In genomic region chr9:11381648-11382075, GRCm38 (mm10) we compare ENCODE assay signal across 18 mouse cellular contexts.
"Had no signal": no experiment of that assay in that cellular context is flagged by ENCODE, and none has a peak within 500 bp of the region (broad histone marks: within the 10 kb centered on the region; RNA-seq: fewer than 3 reads in every experiment).

No protein-coding gene starts in this region.

- H3K27me3 ChIP-seq: midbrain, embryonic 12.5 days; neural tube, embryonic 13.5 days; neural tube, embryonic 15.5 days had no signal

- H3K4me2 ChIP-seq: lung, embryonic 14.5 days; midbrain, embryonic 12.5 days; neural tube, embryonic 13.5 days; neural tube, embryonic 15.5 days had no signal

- H3K9ac ChIP-seq: lung, embryonic 14.5 days; midbrain, embryonic 12.5 days; neural tube, embryonic 13.5 days; neural tube, embryonic 15.5 days had no signal

- H3K4me3 ChIP-seq: midbrain, embryonic 10.5 days; midbrain, embryonic 12.5 days; myocyte; neural tube, embryonic 13.5 days; neural tube, embryonic 15.5 days had no signal

- H3K4me1 ChIP-seq: midbrain, embryonic 10.5 days; midbrain, embryonic 12.5 days; neural tube, embryonic 13.5 days; neural tube, embryonic 15.5 days had no signal

- H3K9me3 ChIP-seq: midbrain, embryonic 10.5 days; midbrain, embryonic 12.5 days; neural tube, embryonic 13.5 days; neural tube, embryonic 15.5 days had no signal

- DNase-seq: lung, embryonic 14.5 days; lung, postnatal 10 days; lung, postnatal 4 days; midbrain, embryonic 14.5 days; retina, postnatal 1 day; right cerebral cortex, adult 18-20 months; right cerebral cortex, postnatal 25 days; right cerebral cortex, postnatal 4 days; spleen, adult 18-20 months; thymus, adult 18-20 months; thymus, postnatal 14 days; thymus, postnatal 36 days had no signal

- H3K27ac ChIP-seq: midbrain, embryonic 10.5 days; midbrain, embryonic 12.5 days; neural tube, embryonic 13.5 days; neural tube, embryonic 15.5 days had no signal

- H3K36me3 ChIP-seq: midbrain, embryonic 10.5 days; midbrain, embryonic 12.5 days; neural tube, embryonic 13.5 days; neural tube, embryonic 15.5 days had no signal

- ATAC-seq: midbrain, embryonic 16.5 days had no signal
